Mouse (Mus musculus) spleen, adult 2 months (tissue): ENCODE data around the gene Smg1.

Experiments used
- CTCF ChIP-seq: fragments of 200-500 bp; IDR thresholded peaks from 2 replicates; pipeline ENCODE4 v1.5.1; 2011; ENCODE audit warnings: mild to moderate bottlenecking, inconsistent platforms; ENCODE audit not compliant: insufficient read depth, insufficient read length, insufficient replicate concordance; ENCODE audit errors: extremely low read depth
- POLR2A ChIP-seq: fragments of 200-500 bp; IDR thresholded peaks from 2 replicates; pipeline ENCODE4 v1.6.1; 2011; ENCODE audit warnings: low read depth, low read length, inconsistent platforms

GRCm38 (mm10) chr7:118275265-118275664, 31.8 kb upstream of the Smg1 start:
- no peak for TF ChIP-seq POLR2A
- TF ChIP-seq CTCF, result no peak
